Mouse (Mus musculus) ES-Bruce4 (cell line): ENCODE measurements around the gene Oas2.

ENCODE experiments used
- CTCF ChIP-seq: IDR thresholded peaks from one replicate; pipeline ENCODE4 v1.8.1; 2011; ENCODE audit warnings: low read depth, low read length
- POLR2A ChIP-seq: IDR thresholded peaks from one replicate; pipeline ENCODE4 v1.8.1; 2011; ENCODE audit warnings: low read length; ENCODE audit not compliant: insufficient read depth

GRCm38 (mm10) chr5:120765010-120765409 lies 15.4 kb upstream of the Oas2 start:
- peak; percentile 59 for TF ChIP-seq CTCF
- TF ChIP-seq POLR2A, result no peak
